Mouse (Mus musculus) embryo, embryonic 10.5 days (tissue): ENCODE data around the gene Fancf.

ENCODE experiments used
- DNase-seq: peaks from one replicate; pipeline ENCODE4 v3.0.0-alpha.2; 2015; ENCODE audit warnings: low spot score

Gene Fancf

DNA sequence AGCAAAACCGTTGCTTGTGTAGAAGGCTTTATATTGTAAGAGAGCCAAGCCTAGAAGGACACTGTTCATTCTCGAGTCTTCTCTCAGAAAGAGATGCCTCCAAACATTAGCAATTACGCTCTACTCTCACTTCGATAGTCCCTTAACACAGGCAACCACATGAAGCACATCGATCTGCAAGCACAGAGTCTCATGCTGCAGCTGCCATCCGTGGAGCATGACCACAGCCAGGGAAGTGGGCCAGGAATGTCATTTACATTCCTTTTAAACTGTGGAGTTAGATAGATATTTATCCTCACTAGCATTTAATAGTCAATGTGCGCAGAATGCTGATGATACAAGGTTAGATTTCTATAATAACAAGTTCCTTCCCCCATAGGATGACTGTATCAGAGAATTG, 21.6 kb downstream of the Fancf start:
- no peak for DNase-seq

GRCm38 (mm10) chr7:51831917-51832316, 30.1 kb downstream of the Fancf start:
- DNase-seq, result peak; percentile 36

- DNase-seq, result no peak
Measured at GRCm38 (mm10) chr7:51823562-51824338, 38.3 kb downstream of the Fancf start.

GRCm38 (mm10) chr7:51821467-51821866, 40.6 kb downstream of the Fancf start:
- no peak for DNase-seq

- DNase-seq, result no peak
Measured at GRCm38 (mm10) chr7:51819891-51820290, 42.2 kb downstream of the Fancf start.

DNA sequence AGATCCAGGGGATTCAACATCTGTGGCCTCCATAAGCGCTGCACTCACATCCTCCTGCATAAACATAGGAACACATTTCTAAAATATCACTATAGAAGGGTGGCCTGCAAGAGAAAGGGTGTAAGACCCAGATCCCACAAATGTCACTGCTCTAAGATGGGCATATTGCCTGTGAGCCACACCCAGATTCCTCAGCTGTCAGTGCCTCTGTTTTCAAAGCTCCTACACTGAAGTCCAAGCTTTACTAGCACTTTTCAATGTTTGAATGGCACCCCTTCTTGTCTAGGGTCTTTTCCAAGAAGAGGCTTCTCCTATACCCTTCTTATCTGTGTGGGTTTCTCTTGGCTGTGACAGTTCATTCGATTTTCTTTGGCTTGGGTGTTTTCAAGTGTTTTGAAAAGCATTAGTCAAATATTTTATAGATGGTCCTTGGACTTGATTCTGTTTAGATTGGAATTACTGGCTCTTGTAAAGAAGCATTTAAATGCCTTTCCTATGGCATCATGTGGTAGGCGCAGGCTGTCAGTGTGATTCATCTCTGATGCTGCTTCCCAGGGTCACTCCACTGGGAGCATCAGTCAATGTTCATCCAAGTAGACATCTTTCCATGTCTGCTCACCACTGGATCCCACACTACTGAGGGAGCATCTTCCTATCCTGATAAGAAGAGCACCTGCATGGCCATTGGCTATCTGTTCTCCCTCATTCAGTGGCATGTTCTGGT, 43.7 kb downstream of the Fancf start:
- no peak for DNase-seq

GRCm38 (mm10) chr7:51816283-51816839, 45.7 kb downstream of the Fancf start:
- DNase-seq, result no peak

- peak; percentile 55 for DNase-seq
Measured at GRCm38 (mm10) chr7:51815473-51816282, 46.4 kb downstream of the Fancf start.
